Mouse (Mus musculus): ENCODE measurements at regions not wholly inside any gene's neighbourhood (a gene's known extent, or its start where the extent isn't known, plus 50 kb on each side); places are given as distances from the start of the nearest gene placed in this dataset.

DNA sequence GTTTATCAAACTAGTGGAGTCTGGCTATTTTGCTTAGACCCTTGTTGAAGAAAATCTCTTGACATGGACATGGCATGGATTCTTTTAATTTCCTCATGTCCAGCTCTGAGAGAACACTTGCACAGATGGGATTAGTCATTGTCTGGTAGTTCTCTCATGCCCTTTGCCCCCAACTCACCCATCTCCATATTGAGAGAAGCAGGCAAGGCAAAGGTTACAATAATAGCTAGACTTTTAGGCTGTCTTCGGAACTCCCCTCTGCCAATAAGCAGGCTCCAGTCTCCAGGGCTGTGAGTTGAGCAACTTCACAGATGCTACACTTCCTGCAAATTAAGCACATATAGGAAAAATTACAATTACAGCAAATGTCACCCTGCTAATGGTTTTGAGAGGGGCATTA, 558.0 kb upstream of the Alcam start:
- DNase-seq (ENCODE audit: low spot score in 2 of 2), result no peak

DNA sequence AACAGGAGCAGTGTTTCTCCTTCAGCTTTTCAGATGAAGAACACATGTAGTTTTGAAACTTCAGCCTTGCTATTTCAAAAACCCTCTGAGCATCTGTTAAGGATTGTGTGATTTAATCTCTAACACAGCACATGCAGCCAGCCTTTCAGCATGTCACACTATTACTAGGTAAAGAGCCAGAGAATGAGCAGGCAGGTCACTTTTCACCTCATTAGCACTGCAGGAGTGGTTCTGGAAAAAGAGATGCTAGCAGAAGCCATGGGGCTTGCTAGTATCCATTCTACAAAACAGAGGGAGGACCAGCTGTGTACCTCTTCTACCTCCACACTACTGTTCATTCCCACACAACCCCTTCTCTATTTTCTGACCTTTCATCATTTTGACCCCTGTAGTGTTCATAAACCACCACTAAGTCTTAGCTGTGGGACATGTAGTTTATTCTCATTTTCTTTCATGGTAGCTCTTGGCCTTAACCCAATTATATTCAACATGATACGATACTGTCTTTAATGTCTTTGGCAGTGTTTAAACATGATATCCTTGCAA, 535.1 kb upstream of the Alcam start:
- DNase-seq (ENCODE audit: low spot score in 2 of 2), result no peak

- DNase-seq (ENCODE audit: low spot score in 2 of 2), result no peak
Observed at GRCm38 (mm10) chr16:52984336-52984735, 530.5 kb upstream of the Alcam start.

- no peak for DNase-seq (ENCODE audit: low spot score in 2 of 2)
Observed at GRCm38 (mm10) chr16:52980995-52981394, 527.1 kb upstream of the Alcam start.

- DNase-seq (ENCODE audit: low spot score in 2 of 2), result no peak
Observed at GRCm38 (mm10) chr16:52972811-52973210, 518.9 kb upstream of the Alcam start.

DNA sequence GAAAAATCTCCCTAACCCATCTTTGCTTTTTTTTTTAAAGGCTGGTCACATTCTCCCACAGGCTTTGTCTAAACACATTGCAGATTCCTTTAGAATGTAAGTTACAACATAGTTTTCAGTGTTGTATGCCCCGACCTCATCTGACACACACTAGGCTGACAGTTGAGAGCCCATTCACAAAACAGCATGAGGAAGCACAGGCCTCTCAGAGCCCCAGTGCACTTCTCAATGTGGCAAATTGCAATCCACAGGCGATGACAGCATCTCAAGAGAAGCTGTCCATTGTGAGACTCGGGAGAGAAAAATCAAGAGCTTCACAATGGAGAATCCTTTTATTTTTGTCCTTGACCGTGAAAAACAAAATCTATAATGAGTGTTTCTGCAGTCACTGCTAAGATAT, 493.8 kb upstream of the Alcam start:
- no peak for DNase-seq (ENCODE audit: low spot score in 2 of 2)

DNA sequence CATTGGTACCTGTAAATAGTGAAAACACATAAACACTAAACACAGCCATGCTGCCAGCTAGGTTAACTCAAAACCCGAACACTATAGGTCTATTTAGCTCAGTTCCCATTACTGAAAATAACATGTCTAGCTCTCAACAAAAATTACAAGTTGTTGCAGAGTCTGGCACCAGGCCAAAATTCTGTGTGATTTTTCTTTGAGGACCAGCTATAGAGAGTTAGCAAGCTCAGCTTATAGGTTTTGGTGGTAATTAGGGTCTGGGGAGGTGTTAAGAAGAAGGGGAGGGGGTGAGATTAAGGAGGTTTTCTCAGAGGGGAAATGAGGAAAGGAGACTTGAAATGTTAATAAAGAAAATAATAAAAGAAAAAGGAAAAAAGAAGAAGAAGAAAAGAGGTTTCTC, 480.9 kb upstream of the Alcam start:
- no peak for DNase-seq (ENCODE audit: low spot score in 2 of 2)

DNA sequence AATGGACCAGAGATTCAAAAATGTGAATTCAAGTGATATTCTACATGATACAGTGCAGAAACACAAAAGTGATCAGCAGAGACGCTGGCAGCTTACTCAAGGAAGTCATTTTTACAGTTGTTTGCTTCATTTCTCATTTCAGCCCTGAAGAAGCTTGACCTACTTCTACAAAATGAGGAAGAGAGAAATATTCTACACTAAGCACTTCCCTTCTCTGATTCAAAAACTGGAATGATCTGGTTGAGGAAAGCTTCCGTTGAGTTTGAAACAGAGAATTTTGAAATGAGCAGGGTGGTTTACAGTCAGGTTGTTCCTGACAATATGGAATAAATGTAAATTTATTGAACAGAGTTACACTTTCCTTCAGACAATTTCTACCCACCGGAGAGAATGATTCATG, 478.1 kb upstream of the Alcam start:
- no peak for DNase-seq (ENCODE audit: low spot score in 2 of 2)

GRCm38 (mm10) chr16:52892467-52893255, 438.8 kb upstream of the Alcam start:
- no peak for DNase-seq (ENCODE audit: low spot score in 2 of 2)

- no peak for DNase-seq (ENCODE audit: low spot score in 2 of 2)
Observed at GRCm38 (mm10) chr16:52879463-52880114, 425.7 kb upstream of the Alcam start.

DNA sequence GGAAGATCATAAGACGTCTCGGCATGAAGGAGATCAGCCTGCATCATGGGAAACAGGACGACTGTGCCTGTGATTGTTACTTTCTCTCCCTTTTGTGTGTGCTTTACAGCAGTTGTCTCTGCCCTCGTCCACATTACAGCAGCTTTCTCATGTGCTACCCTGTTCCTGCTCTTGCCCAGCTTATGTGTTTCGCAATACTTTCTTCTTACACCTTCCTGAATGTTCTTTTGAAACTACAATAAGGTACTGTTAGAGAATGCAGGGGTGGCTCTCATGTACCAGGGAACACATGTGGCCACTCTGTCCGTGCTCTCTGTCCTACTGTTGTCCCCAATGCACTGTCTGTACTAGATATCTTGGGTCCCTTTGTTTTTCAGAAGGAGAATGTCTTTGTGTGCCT, 414.0 kb upstream of the Alcam start:
- no peak for DNase-seq (ENCODE audit: low spot score in 2 of 2)

GRCm38 (mm10) chr16:52863554-52863953, 409.7 kb upstream of the Alcam start:
- DNase-seq (ENCODE audit: low spot score in 2 of 2), result no peak

DNA sequence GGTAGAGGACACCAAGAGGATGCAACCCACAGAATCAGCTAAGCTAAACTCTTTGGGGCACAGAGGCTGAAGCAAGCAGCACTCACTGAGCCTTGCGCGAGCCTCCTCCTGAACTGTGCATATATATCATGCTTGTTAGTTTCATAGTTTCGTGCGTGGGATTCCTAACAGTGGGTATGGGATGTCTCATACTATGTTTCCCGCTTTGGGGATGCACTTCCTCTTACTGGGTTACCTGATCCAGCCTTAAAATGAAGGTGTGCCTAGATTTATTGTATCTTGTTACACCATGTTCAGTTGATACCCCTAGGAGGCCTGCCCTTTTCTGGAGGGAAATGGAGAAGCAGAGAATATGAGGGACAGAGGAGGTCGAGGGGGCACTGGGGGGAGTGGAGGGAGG, 407.4 kb upstream of the Alcam start:
- DNase-seq (ENCODE audit: low spot score in 2 of 2), result no peak

DNA sequence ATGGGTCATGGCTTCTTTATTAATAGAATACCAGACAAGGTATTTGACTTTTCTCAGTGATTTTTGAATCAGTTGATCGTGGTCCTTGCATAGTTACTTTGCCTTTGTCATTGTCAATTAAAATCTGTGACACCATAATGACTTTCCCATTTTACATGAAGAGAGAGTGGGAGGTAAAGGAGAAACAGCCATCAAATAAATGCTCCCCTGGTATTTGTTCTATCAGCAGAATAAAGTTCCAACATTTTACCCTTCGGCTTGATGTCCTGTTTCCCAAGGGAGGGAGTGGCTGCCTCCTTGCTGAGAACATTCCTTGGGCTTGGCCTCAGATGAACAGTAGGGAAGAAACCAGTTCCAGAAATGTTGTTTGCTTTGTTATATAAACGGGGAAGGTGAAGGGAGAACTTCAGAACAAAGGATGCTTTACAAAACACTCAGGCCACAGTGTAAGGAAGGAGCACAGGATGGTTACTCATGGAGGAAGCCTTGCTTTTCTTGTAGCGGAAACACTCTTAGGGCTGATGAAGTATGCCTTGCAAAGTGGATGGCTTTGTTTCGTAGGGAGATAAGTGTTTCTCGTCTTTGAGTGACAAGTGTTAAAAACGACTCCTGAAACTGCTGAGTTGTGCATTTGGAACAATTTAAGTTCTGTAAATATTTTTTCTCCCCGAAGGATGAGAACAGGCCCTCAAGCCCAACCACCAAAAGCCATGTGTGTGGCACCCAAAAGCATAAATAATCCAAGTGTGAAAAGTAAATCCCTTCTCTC, 404.8 kb upstream of the Alcam start:
- DNase-seq (ENCODE audit: low spot score in 2 of 2), result no peak

DNA sequence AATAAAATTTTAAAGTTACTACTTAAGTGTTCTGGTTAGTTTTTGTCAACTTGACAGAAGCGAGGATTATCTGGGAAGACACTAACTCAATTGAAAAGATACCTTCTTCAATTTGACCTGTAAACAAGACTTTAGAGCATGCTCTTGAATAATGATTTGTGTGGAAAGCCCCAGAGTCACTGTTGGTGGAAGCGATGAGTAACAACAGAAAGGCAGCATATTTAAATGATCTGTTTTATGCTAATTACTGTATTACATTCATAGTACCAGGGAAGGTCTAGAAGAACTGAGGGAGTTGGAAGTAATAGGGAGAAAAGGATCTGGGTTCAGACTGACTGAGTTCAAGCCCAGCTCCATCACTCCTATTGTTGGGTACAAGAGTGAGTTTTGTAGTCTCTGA, 397.3 kb upstream of the Alcam start:
- DNase-seq (ENCODE audit: low spot score in 2 of 2), result no peak

DNA sequence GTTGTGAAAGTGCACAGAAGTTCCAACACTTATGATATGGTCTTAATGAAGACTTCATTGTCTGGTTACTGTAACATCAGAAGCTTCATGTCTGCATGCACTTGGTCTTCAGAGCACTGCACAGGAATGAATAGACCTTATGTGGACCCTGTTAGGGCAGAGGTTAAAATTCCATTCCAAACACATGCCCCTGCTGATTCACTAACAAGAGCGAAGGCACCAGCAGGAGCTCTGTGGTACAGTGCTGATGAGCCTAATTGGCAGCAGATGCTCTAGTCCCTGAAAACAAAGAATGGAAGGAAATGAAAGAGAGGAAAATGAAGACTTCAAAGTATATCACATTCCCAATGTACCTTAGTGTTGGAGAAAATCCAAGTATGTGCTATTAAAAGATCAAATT, 365.1 kb upstream of the Alcam start:
- no peak for DNase-seq (ENCODE audit: low spot score in 2 of 2)

DNA sequence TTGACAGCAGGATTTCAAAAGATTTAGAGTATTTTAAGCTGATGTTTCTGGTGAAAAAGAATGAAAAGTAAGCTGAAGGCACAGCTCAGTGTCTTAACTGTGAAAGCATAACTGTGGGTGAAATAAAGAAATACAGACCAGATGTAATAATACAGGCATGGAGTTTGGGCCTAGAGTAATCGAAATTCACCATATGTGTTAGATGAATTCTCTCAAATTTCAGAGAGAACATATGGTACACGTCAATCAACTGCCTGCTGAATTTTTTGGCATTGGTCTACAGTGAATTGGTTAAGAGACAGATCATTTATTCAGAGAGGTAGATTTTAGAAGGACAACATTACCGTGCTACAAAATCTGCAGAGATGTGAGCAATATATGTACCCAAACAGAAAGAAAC, 357.3 kb upstream of the Alcam start:
- no peak for DNase-seq (ENCODE audit: low spot score in 2 of 2)

GRCm38 (mm10) chr16:52804365-52804764, 350.5 kb upstream of the Alcam start:
- no peak for DNase-seq (ENCODE audit: low spot score in 2 of 2)

DNA sequence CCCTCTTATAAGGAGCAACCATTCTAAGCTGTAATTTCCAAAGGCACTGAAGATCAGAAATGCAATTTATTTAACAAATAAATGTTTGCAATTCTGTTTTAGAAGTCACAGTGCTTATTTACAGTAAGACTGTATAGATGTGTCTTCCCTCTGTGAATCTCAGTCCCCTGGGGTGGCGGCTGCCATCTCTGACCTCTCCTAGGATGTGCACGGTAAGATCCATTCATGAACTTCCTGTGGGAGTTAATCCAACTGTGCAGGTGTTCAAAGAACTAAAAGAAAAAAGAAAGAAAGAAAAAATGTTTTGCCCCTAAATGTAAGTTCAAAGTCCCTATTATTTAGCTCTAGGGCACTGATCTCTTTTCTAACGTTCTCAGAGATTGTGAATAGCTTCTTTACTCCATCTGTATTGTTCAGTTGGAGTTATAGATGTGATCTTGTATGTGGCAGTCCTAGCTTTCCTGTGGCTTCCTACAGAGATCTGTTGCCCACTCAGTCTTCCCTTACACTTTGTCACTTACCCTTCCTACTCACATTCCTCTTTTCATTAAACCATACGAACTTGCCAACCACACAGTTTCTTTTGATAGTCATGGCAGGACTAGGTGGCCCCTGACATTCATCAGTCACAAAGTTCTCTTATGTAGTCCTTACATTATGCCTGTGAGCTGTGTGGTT, 346.0 kb upstream of the Alcam start:
- DNase-seq (ENCODE audit: low spot score in 2 of 2), result no peak

GRCm38 (mm10) chr16:52795184-52795583, 341.3 kb upstream of the Alcam start:
- no peak for DNase-seq (ENCODE audit: low spot score in 2 of 2)

- no peak for DNase-seq (ENCODE audit: low spot score in 2 of 2)
Observed at GRCm38 (mm10) chr16:52789946-52790345, 336.1 kb upstream of the Alcam start.

GRCm38 (mm10) chr16:52747744-52748143, 293.9 kb upstream of the Alcam start:
- DNase-seq (ENCODE audit: low spot score in 2 of 2), result no peak
